20 mouse cellular contexts compared by ENCODE assay signal in genomic region chr1:36572709-36573108, GRCm38 (mm10). TPM values are rescaled to one million over a fixed set of nuclear protein-coding genes. Genes with fewer than 3 reads are reported as not detected.
A peak's percentile ranks its signal among the peaks of the same experiment; 100 is the strongest.
DNase-seq lines count a peak whose midpoint lies in the region; ATAC-seq and TF ChIP-seq lines count a peak whose summit lies in the region.
"Had no signal": no experiment of that assay in that cellular context is flagged by ENCODE, and none has a peak within 500 bp of the region (broad histone marks: within the 10 kb centered on the region; RNA-seq: fewer than 3 reads in every experiment).

No protein-coding gene starts in this region.

- TF ChIP-seq CTCF in gastrocnemius, adult 2 months (IDR thresholded peaks at IDR 0.05), result no peak
- no peak for TF ChIP-seq CTCF in intestine, postnatal 0 days (IDR thresholded peaks at IDR 0.05; ENCODE audit: low read depth)
- TF ChIP-seq CTCF in spleen, adult 2 months (IDR thresholded peaks at IDR 0.05; ENCODE audit: extremely low read depth, insufficient read depth, insufficient read length, insufficient replicate concordance), result no peak

- no peak overlapping the region for H3K4me2 ChIP-seq in intestine, embryonic 15.5 days (replicated peaks)
- no peak overlapping the region for H3K4me2 ChIP-seq in intestine, postnatal 0 days (replicated peaks; ENCODE audit: low read depth)
- H3K4me2 ChIP-seq: forebrain, embryonic 13.5 days; liver, embryonic 13.5 days; neural tube, embryonic 12.5 days had no signal

- H3K9me3 ChIP-seq in intestine, embryonic 15.5 days, result no peaks in the 10 kb centered on the region; the same call in 1 of the 2 replicates
- no peaks in the 10 kb centered on the region for H3K9me3 ChIP-seq in intestine, postnatal 0 days (ENCODE audit: control insufficient read depth)
- H3K9me3 ChIP-seq: forebrain, embryonic 13.5 days; liver, embryonic 13.5 days; neural tube, embryonic 12.5 days had no signal

- ATAC-seq in intestine, embryonic 15.5 days, result no peak
- ATAC-seq in intestine, postnatal 0 days, result no peak
- ATAC-seq in inflammation-experienced regulatory T-cells, adult 6 months, result no peak
- ATAC-seq: forebrain, embryonic 13.5 days had no signal

- no peak overlapping the region for H3K9ac ChIP-seq in intestine, embryonic 15.5 days
- H3K9ac ChIP-seq in intestine, postnatal 0 days (ENCODE audit: low read depth, low read length), result no peak overlapping the region
- H3K9ac ChIP-seq: forebrain, embryonic 13.5 days; liver, embryonic 13.5 days; neural tube, embryonic 12.5 days had no signal

- intact Hi-C loops in gastrocnemius, adult 2 months (cut with DNase I), result no loop called here
- intact Hi-C loops in gastrocnemius, postnatal 36 days (cut with DNase I), result no loop called here

- H3K27me3 ChIP-seq in intestine, embryonic 15.5 days (replicated peaks), result no peaks in the 10 kb centered on the region
- H3K27me3 ChIP-seq in intestine, postnatal 0 days (replicated peaks; ENCODE audit: control insufficient read depth, insufficient read depth, low read length), result no peaks in the 10 kb centered on the region
- H3K27me3 ChIP-seq in spleen, adult 2 months (ENCODE audit: control insufficient read depth, insufficient read depth, low read length), result no peaks in the 10 kb centered on the region
- H3K27me3 ChIP-seq: neural tube, embryonic 12.5 days had no signal

- DNase-seq in gastrocnemius, adult 2 months, result peak; percentile 82
- no peak for DNase-seq in gastrocnemius, postnatal 36 days
- no peak for DNase-seq in spleen, adult 2 months (ENCODE audit: low read depth in 1 of 2, low spot score in 2 of 2)
- no peak for DNase-seq in spleen, postnatal 14 days (ENCODE audit: low spot score in 2 of 2)
- DNase-seq in adrenal gland, adult 2 months, result no peak
- DNase-seq: adrenal gland, postnatal 10 days; cerebellum, adult 11-12 months; cerebellum, postnatal 36 days; kidney, adult 8-10 months; liver, embryonic 13.5 days; spleen, adult 18-20 months; thymus, postnatal 36 days had no signal

- TF ChIP-seq POLR2A in spleen, adult 2 months (IDR thresholded peaks at IDR 0.05; ENCODE audit: low read depth, low read length), result no peak

- H3K36me3 ChIP-seq in intestine, embryonic 15.5 days, result no peaks in the 10 kb centered on the region
- H3K36me3 ChIP-seq in intestine, postnatal 0 days (ENCODE audit: control insufficient read depth, insufficient read depth), result no peaks in the 10 kb centered on the region
- H3K36me3 ChIP-seq in spleen, adult 2 months (ENCODE audit: control insufficient read depth, insufficient read depth, low read length), result no peaks in the 10 kb centered on the region
- H3K36me3 ChIP-seq: liver, embryonic 13.5 days; neural tube, embryonic 12.5 days had no signal

- H3K27ac ChIP-seq in gastrocnemius, adult 2 months, result peak overlapping the region; percentile 82
- 0 out of 2 replicates have a peak overlapping the region, but pooled peaks have one; percentile 5 for H3K27ac ChIP-seq in intestine, embryonic 15.5 days
- H3K27ac ChIP-seq in intestine, postnatal 0 days (ENCODE audit: low read depth, low read length), result no peak overlapping the region
- 0 out of 2 replicates have a peak overlapping the region, but pooled peaks have one; percentile 22 for H3K27ac ChIP-seq in spleen, adult 2 months (ENCODE audit: insufficient read depth, low read length)
- H3K27ac ChIP-seq: forebrain, embryonic 13.5 days; left cerebral cortex, adult 2 months; neural tube, embryonic 12.5 days had no signal

- WGBS in intestine, embryonic 15.5 days, result 78% methylated on average over 1 of the region's 1 CpGs
- 79% methylated on average over 1 of the region's 1 CpGs for WGBS in intestine, postnatal 0 days
- WGBS in spleen, adult 2 months, result 83% methylated on average over 1 of the region's 1 CpGs

- peaks cover 76% of the 10 kb centered on the region for H3K4me1 ChIP-seq in intestine, embryonic 15.5 days (replicated peaks)
- H3K4me1 ChIP-seq in intestine, postnatal 0 days (replicated peaks; ENCODE audit: control insufficient read depth, insufficient read depth, low read length), result peaks cover 20% of the 10 kb centered on the region
- H3K4me1 ChIP-seq in spleen, adult 2 months (ENCODE audit: control insufficient read depth, insufficient read depth, insufficient read length), result no peaks in the 10 kb centered on the region; the same call in 1 of the 2 replicates

- H3K4me3 ChIP-seq in gastrocnemius, adult 2 months, result peak overlapping the region; percentile 17; the same call in 1 of the 2 replicates
- no peak overlapping the region for H3K4me3 ChIP-seq in intestine, embryonic 15.5 days (replicated peaks)
- H3K4me3 ChIP-seq in intestine, postnatal 0 days (ENCODE audit: low read depth, low read length), result no peak overlapping the region
- H3K4me3 ChIP-seq in spleen, adult 2 months (ENCODE audit: extremely low read depth, insufficient read depth, insufficient read length), result no peak overlapping the region
- H3K4me3 ChIP-seq: forebrain, embryonic 13.5 days; left cerebral cortex, adult 2 months; liver, embryonic 13.5 days; neural tube, embryonic 12.5 days had no signal

RNA-seq across cellular contexts. Expression of gene Sema4c, which starts 14.6 kb away (rescaled TPM):
- total RNA-seq in gastrocnemius, adult 2 months (2021), result 10 to 100 TPM in 1 of 2 experiments, 1 to 10 TPM in 1; 6.8 to 10.0 TPM
- total RNA-seq in gastrocnemius, postnatal 36 days (2021), result 1 to 10 TPM; 6.3 to 7.4 TPM
- polyA plus RNA-seq in intestine, embryonic 15.5 days (2015; fragmentation: Nextera tagmentation; extraction: Ambion mirVana), result 10.6 and 11.6 TPM in 2 replicates
- 3.5 and 3.9 TPM in 2 replicates for polyA plus RNA-seq in intestine, postnatal 0 days (2015; fragmentation: Nextera tagmentation; extraction: Ambion mirVana)
- polyA plus RNA-seq in spleen, adult 2 months (2012; rRNA removed), result 8.5 and 9.5 TPM in 2 replicates
- under 1 TPM in 1 of 3 experiments, not detected in 2; 0.33 TPM for polyA plus RNA-seq in inflammation-experienced regulatory T-cells, adult 6 months (2017; shearing (Covaris generic))
- 10 to 100 TPM; 13.0 to 25.3 TPM for total RNA-seq in adrenal gland, adult 2 months (2021)
- 22.5 and 24.0 TPM in 2 replicates for polyA plus RNA-seq in adrenal gland, adult 2 months (2012; rRNA removed)

RNA-seq across cellular contexts. Expression of gene Ankrd39, which starts 25.5 kb away (rescaled TPM):
- 1 to 10 TPM; 7.2 to 9.3 TPM for total RNA-seq in gastrocnemius, adult 2 months (2021)
- 1 to 10 TPM; 7.8 to 8.5 TPM for total RNA-seq in gastrocnemius, postnatal 36 days (2021)
- 21.2 and 23.8 TPM in 2 replicates for polyA plus RNA-seq in intestine, embryonic 15.5 days (2015; fragmentation: Nextera tagmentation; extraction: Ambion mirVana)
- polyA plus RNA-seq in intestine, postnatal 0 days (2015; fragmentation: Nextera tagmentation; extraction: Ambion mirVana), result 15.0 and 18.5 TPM in 2 replicates
- 22.2 and 26.0 TPM in 2 replicates for polyA plus RNA-seq in spleen, adult 2 months (2012; rRNA removed)
- polyA plus RNA-seq in inflammation-experienced regulatory T-cells, adult 6 months (2017; shearing (Covaris generic)), result 10 to 100 TPM; 17.5 to 24.1 (median 23.2) TPM
- total RNA-seq in adrenal gland, adult 2 months (2021), result 10 to 100 TPM; 11.1 to 14.5 TPM
- polyA plus RNA-seq in adrenal gland, adult 2 months (2012; rRNA removed), result 24.4 and 41.9 TPM in 2 replicates

RNA-seq across cellular contexts. Expression of gene Gm42417, which starts 33.5 kb away (rescaled TPM):
- 1,000 to 10,000 TPM in 1 of 2 experiments, 100 to 1,000 TPM in 1; 819 to 1,877 TPM for total RNA-seq in gastrocnemius, adult 2 months (2021)
- total RNA-seq in gastrocnemius, postnatal 36 days (2021), result 1,000 to 10,000 TPM; 1,257 to 1,260 TPM
- 0.20 TPM in 1 of 2 replicates, not detected in the other for polyA plus RNA-seq in intestine, embryonic 15.5 days (2015; fragmentation: Nextera tagmentation; extraction: Ambion mirVana)
- polyA plus RNA-seq in intestine, postnatal 0 days (2015; fragmentation: Nextera tagmentation; extraction: Ambion mirVana), result 0.22 TPM in 1 of 2 replicates, not detected in the other
- polyA plus RNA-seq in spleen, adult 2 months (2012; rRNA removed), result not detected in 2 replicates
- polyA plus RNA-seq in inflammation-experienced regulatory T-cells, adult 6 months (2017; shearing (Covaris generic)), result 1 to 10 TPM in 1 of 3 experiments, not detected in 2; 2.4 TPM
- total RNA-seq in adrenal gland, adult 2 months (2021), result not detected
- polyA plus RNA-seq in adrenal gland, adult 2 months (2012; rRNA removed), result not detected in 2 replicates
- total RNA-seq: layer of hippocampus, adult 18-20 months; left cerebral cortex, adult 2 months; monocyte, adult 5-6 weeks had no signal
- polyA plus RNA-seq: liver, embryonic 13.5 days; neural tube, embryonic 12.5 days had no signal

RNA-seq across cellular contexts. Expression of gene Ankrd23, which starts 36.0 kb away (rescaled TPM):
- 1,000 to 10,000 TPM; 1,971 to 4,216 TPM for total RNA-seq in gastrocnemius, adult 2 months (2021)
- total RNA-seq in gastrocnemius, postnatal 36 days (2021), result 1,000 to 10,000 TPM; 2,677 to 2,859 TPM
- polyA plus RNA-seq in intestine, embryonic 15.5 days (2015; fragmentation: Nextera tagmentation; extraction: Ambion mirVana), result 12.7 and 14.7 TPM in 2 replicates
- 2.1 and 3.8 TPM in 2 replicates for polyA plus RNA-seq in intestine, postnatal 0 days (2015; fragmentation: Nextera tagmentation; extraction: Ambion mirVana)
- polyA plus RNA-seq in spleen, adult 2 months (2012; rRNA removed), result 16.6 and 17.7 TPM in 2 replicates
- polyA plus RNA-seq in inflammation-experienced regulatory T-cells, adult 6 months (2017; shearing (Covaris generic)), result 10 to 100 TPM; 35.1 to 58.4 (median 36.4) TPM
- total RNA-seq in adrenal gland, adult 2 months (2021), result 10 to 100 TPM in 1 of 2 experiments, 1 to 10 TPM in 1; 6.9 to 11.2 TPM
- polyA plus RNA-seq in adrenal gland, adult 2 months (2012; rRNA removed), result 16.5 and 19.9 TPM in 2 replicates
